Mouse (Mus musculus) liver, embryonic 14.5 days (tissue): ENCODE data around the gene Mmgt1.

ENCODE experiments used
- CTCF ChIP-seq: IDR thresholded peaks from 2 replicates; pipeline ENCODE4 v1.5.1; 2016; ENCODE audit warnings: antibody characterized with exemption, low read depth, control low read depth
- EP300 ChIP-seq: IDR thresholded peaks from 2 replicates; pipeline ENCODE4 v1.6.1; 2016; ENCODE audit warnings: antibody characterized with exemption, low read depth

- TF ChIP-seq CTCF (no peak), EP300 (no peak)
Measured at GRCm38 (mm10) chrX:56549506-56549905, 48.4 kb downstream of the Mmgt1 start, which contains the start of gene Gm648.
